Mouse (Mus musculus): ENCODE results near the gene Nkiras1. TPM values are rescaled to one million over a fixed set of nuclear protein-coding genes. Genes with fewer than 3 reads are reported as not detected.
A peak's percentile ranks its signal among the peaks of the same experiment; 100 is the strongest.

Nkiras1 gene
- total RNA-seq, 1 experiment from 2014 or later: 27.1 TPM

DNA sequence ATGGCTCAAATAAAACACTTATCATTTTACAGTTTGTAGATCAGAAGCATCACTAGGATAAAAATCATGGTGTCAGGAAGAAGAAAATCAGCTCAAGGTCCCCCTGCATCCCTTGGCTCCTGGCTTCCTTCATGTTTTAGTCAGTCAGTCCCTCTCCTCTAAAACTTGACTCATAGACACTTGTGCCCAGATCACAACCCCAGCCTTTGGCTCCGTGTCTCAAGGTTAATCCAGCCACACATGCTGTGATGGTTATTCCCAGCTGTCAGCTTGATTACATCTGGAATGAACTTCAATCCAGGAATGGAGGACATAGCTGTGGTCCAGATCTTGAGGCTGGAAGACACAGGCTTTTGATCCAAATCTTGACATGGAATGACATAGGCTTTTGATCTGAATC is 3.6 kb downstream of the Nkiras1 start:
- peak; percentile 19 for DNase-seq

DNA sequence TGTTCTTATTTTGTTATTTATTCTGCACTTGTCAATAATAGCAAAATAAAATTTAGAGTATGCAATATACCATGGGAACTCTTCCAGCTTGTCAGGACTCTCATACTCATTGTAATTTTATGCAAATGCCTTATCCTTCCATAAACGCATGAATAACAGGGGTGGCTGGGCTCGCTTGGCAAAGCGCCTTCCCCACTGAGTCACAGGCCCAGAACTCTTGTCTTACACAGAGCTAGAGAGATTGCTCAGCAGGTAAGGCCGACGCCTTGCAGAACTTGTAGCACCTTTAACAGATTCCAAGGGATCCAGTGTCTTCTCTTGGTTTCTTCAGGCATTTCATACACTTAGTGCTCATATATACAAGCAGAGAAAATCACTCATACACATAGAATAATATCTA is 9.4 kb downstream of the Nkiras1 start:
- no peak for DNase-seq

DNA sequence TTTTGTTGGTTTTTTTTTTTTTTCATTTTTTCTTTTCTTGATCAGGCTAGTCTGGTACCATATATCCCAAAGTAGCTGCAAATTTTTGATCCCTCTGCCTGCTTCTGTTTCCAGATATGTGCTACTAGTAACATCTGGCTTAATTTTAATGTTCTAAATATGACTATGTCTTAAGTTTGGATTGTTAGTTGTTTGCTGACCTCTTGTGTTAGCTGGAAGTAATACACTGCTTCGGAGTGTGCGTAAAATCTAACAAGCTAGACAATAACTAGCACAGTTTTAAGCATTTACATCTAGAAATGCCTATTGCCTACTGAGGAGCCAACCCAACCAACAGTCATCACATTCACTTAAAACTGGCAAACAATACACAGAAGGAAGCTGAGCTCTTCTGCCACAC is 13.6 kb downstream of the Nkiras1 start:
- DNase-seq: no peak

DNA sequence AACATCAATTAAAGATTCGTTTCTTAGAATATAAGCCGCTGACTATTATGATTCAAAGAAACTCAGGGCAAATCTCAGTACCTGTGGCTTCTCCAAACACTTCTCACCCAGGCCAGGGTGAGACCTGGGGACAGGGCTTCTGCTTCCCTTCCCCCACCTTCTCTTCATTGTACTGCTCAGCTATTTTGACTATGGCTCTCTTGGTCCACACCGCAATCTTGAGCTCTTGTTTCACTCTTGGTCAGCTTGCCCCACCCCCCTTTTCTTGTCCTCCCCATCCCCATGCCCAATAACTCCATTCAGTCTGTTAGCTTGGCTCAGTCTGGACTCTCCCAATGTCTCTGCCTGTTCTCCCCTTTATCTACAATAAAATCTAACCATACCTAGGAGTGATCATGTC is 14.5 kb downstream of the Nkiras1 start:
- DNase-seq: no peak

DNA sequence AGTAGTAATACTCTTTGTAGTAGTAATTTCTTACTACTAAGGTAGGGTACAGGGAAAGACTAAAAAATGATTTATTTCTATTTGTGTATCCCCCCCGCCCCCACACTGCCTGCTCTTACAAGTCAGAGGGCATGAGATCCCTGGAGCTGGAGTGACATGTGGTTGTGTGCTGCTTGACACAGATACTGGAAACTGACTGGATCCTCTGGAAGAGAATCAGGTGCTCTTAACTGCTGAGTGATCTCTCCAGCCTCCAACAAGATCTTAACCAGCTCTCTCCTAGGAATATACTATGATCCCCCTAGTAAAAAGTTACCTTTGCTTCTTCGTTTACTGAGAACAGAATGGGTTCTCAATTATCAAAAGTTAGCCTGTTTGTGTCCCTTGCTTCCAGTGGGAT is 15.5 kb downstream of the Nkiras1 start:
- DNase-seq: no peak

DNA sequence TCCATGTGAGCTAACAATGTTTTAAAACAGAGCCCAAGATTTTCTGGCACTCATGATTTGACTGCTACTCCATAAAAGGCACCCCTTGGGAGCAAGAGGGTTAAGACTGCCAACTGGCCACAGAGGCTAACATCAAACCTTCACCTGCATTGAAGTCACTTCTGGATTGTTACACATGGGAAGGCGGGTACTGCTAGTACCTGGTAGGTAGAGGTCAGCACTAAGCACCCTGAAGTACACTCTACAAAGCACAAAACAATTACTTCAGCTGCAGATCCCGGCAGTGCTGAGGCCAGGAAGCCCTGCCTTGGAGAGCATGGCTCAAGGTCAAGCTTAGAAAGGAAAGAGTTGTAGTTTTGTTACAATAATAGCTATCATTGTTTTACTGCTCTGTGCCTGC is 16.5 kb downstream of the Nkiras1 start:
- peak; percentile 43 for DNase-seq

DNA sequence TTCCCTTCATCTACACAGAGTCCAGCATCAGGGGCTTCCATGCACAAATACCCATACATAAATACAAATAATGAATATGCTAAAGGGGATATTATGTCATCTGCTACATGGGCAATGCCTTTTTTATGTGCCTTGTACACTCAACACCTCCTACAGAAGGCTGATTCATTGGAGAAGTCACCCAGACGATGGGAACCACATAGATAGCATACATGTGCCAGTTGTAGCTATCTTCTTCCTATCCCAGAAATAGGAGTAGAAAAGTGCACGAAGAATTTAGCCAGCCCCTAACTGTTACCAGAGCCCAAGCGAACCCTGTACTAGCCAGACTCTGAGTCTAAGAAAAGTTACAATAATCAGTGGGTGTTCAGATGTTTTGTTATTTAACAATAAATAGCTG is 21.2 kb downstream of the Nkiras1 start:
- DNase-seq: no peak

DNA sequence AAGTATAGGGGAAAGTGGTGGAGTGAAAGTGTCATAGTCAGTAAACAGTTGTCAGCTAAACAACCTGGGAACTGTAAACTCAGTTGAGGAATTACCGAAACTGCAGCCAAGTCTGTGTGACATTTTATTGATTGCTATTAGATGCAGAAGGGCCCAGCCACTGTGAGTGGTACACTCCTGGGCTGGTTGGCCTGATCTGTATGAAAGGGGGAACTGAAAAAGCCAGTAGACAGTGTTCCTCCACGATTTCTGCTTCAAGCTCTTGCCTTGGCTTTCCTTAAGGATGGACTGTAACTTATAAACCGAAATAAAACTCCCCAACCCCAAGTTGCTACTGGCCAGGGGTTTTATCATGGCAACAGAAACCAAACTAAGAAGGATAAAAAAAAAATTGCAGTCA is 21.6 kb downstream of the Nkiras1 start:
- DNase-seq: no peak

DNA sequence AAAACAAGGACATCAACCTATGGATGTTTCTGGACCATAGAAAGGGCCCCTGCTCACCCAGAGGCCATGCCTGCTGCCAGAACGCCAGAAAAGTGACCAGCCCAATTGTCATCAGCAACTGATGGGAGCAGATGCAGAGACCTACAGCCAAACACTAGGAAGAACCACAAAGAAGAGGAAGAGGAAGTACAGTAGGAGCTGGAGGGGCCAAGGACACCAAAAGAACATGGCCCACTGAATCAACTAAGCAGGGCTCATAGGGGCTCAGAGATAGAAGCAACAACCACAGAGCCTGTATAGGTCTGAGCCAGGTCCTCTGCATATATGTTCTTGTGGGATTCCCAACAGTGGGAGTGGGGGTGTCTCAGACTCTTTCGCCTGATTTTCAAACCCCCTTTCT is 26.5 kb downstream of the Nkiras1 start:
- DNase-seq: no peak

DNA sequence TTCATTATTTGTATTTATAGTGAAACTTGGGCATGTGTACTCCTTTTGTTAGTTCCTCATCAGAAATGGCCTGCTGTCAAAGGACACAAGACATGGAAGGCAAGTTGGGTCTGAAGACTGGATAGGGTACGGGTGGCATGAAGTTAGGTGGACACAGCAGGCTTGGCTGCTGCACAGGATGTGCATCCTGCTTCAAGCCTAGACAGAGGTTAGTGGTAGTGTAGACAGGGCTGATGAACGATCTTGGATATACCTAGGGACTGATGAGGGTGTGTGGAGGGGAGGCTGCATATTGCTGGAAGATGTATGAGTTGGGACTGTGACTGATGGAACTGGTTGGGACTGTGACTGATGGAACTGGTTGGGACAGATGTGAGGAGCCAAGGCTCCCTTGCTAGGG is 27.9 kb downstream of the Nkiras1 start:
- DNase-seq: no peak

DNA sequence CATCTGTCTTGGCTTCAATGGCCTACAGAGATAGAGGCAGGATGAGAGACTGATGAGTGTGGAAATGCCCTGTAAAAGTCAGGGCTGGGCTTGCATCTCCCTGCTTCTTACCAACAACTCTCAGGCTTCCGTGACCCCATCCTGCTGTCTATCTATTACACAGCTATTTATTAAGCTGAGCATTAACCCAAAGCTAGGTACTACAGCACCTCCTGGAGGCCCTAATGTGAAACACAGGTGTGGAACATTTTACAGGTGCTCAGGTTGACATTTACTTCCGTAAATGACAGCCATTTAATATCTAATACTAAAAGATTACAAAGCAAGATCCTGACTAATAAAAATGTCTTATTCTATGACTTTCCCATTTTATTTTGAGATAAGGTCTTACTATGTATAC is 29.7 kb downstream of the Nkiras1 start:
- no peak for DNase-seq

DNA sequence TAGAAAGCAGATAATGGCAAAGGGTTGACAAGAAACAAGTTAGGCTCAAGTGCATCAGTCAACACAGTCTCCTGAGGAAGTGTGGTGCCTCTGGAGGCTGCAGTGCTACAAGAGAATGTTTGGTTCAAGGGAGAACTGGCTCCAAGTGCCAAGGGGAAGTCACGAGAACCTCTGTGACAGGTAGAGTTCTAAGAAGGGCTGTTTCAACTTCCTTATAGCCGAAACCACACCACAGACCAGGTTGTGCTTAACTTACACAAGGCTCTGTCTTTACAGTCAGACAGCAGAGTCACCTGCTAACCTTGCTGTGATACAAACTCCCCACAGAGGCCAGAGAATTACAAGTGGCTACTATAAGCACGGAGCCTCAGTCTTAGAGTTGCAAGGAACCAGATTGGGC is 30.7 kb downstream of the Nkiras1 start:
- DNase-seq: no peak

DNA sequence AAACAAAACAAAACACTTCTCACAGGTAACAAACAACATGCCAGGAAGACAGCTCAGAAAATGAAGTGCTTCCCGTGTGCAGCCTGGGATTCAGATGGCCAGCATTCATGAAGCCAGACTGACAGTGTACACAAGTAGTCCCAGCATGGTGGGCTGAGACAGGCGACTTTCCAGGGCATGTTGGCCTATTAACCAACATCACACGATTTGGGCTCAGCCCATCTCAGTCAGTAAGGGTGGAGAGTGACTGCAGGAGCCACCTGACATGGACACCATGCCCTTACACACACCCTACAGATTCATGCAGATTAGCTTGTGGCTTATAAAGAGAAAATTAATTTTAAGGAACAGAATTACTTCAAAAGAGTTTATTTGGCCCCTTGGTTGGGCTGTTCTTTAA is 31.8 kb downstream of the Nkiras1 start:
- no peak for DNase-seq

DNA sequence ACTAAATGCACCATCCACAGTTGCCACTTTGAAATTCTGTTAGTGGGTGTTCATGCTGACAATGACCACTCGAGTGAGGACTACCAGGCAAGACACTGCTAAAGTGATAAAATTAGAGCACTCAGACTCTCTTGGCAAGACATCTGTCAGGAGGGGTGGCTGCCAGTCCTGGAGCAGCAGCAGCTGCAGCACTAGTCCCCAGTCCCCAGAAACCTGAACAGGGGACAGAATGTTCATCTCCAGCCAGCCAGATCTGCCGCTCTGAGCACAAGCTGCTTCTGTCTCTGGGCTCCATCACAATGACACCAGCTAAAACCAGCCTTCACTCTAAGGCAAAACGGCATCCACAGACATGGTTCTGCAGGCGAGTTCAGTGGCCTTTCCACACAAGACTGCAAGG is 32.3 kb downstream of the Nkiras1 start:
- peak; percentile 31 for DNase-seq

DNA sequence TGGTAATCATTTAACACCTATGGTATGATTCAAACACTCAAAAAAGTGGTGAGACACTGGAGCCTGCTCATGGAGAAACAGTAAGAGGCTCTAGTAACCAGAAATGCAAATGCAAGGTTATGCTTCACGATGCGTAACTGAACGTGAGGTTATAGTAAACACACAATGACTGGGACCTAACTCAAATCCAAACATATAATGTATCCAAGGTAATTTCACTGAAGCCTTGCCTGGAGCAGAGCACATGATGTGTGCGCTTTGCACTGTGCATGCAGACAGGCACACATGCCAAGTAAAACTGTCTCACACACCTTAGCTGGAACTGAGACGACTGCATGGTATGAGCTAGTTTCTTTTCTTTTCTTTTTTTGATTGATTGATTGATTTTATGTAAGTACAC is 33.2 kb downstream of the Nkiras1 start:
- DNase-seq: no peak

DNA sequence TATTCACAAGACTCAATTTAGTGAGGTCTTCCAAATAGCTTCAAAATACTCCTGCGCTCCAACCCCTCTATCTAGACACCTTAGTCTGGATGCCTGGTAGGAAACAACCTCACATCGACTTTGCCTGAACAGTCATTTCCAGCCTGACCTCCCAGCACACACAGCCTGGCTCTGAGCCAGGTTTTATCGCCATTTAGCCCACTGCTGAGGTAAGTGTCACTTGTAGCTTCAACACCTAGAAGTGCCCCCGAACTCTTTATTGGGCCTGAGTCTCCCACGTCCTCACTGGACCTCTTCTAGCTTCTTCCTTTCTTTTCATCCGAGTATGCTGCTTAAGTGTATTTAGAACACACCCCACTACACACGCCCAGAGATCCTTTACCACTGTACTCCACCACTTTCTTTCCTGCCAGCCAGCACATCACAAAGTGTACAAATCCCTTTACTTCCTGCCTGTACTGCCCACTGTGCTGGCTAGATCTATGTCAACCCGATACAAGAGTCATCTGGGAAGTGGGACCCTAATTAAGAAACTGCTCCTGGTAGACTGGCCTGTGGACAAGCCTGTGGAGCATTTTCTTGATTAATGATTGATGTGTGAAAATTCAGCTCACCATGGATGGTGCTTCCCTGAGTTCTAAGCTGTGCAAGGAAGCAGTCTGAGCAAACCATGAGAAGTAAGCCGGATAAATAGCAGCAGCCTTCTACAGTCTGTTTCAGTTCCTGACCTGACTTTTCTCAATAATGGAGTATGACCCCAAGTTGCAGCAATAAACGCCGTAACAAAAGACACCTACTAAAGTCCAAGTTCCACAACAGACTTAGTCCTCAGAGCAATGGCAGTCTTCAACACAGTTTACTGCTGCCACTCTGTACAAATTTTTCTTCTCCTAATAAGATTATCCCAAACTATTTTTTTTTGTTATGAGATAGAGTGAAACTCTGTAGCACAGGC is 46.8 kb downstream of the Nkiras1 start:
- peak; percentile 24 for DNase-seq

DNA sequence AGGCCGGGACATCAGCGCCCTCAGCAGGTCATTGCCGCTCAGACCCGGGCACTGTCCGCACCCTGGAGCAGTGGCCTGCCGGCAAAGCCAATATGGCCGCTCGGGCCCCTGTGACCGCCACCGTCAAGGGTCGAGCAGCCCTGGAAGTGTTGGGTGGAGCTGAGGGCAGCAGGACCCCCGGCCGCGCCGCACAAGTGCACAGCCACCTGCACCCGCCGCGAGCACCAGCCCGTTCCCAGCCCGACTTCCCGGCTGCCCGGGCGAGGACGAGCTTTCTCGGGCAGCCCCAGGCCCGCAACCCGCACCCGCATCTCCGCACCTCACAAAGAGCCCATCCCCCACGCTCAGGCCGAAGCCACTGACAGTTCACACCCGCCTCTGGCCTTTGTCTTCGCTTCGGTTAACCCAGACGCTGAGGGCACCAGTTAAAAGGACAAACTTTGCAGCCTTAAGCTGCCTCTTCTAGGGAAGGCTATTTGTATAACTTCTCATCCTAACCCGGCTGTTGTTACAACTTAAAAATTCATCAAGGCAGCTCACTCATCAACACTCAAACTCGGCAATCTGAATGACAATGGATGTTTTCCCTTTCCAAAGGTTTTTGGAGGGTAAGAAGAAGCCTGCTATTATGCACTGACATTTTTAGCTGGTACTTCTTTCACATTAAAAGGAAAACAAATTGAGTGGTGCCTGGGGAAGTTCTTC is 56.2 kb downstream of the Nkiras1 start:
- DNase-seq: peak; percentile 74

DNA sequence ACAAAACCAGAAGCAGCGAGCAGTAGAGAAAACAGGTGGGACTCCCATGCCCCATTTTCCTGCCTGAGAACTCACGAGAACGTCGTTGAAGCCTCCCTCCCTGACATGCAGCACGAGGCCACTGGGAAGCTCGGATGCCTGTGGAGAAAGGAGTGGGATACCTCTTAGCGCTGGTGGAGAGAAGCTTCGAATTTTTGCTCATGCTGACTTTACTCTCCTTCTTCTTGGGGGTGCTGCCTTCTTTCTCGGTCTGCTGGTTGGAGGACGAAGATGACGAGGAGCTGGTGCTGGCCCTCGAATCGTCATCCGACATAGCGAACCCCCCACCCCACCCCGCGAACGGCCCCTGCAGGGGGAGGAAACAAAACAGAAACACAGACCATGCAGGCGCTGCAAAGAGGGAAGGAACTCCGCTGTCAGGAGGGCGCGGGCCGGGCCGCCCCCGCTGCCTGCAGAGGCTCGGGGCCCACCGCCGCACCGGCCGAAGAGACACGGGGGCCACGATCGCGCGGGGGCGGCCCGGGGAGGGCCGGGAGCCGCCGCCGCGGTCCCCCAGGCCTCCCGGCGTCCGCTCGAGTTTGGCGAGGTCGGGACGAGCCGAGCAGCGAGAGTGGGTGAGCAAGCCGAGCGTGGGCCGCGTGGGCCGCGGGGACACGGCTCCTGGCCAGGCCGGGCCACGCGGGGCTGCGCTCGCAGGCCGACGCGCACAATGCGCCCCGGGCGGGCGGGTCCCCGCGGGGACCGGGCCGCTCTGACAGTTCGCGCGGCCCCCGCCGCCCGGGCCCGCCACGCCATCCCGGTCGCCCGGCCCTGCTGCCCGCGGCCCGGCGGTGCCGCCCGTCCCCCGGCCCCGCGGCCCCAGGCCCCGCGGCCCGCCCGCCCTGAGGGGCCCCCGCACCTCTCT is 60.1 kb downstream of the Nkiras1 start:
- peak; percentile 64 for DNase-seq

DNA sequence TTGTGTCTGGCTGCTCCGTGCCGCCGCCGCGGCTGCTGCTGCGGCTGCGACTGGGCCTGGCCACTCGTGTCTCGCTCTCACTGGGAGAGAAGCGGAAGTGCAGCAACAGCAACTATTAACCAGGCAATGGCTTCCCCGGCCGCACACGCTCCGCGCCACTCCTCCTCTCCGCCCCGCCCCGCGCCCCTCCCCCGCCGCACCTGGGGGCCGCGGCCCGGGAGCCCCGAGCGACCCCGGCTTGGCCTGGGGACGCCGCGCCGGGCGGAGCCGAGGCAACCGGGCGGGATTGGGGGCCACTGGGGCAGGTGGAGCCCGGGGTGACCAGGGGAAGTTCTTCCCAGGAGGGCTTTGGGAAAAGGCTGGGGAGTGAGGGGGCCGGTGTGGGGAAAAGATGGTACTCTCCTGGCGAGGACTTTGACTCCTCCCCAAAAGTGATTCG is 60.8 kb downstream of the Nkiras1 start, which contains the start of gene Ube2e1:
TSS of gene Ube2e1 (minus strand) at position 167 of the 439 bp plus-strand sequence.
- DNase-seq: peak; percentile 81

Measured in adrenal gland, postnatal 14 days (tissue).